Mouse (Mus musculus) mouse trophoblast stem cell (cell line): ENCODE results near the gene Hs2st1.
"Not testable (repeated sequence)": the region's sequence is repeated elsewhere in the genome, so short reads cannot be mapped to it uniquely, and the experiment has no call there.

Experiments used
- in situ Hi-C, 2 experiments: fragments of 300-500 bp; cut with MseI, MboI; formaldehyde crosslinking; loops; 2 replicates in 1 of 2; 3 replicates in 1 of 2; pipeline ENCODE4 v1.15.1; 2025

Gene Hs2st1

DNA sequence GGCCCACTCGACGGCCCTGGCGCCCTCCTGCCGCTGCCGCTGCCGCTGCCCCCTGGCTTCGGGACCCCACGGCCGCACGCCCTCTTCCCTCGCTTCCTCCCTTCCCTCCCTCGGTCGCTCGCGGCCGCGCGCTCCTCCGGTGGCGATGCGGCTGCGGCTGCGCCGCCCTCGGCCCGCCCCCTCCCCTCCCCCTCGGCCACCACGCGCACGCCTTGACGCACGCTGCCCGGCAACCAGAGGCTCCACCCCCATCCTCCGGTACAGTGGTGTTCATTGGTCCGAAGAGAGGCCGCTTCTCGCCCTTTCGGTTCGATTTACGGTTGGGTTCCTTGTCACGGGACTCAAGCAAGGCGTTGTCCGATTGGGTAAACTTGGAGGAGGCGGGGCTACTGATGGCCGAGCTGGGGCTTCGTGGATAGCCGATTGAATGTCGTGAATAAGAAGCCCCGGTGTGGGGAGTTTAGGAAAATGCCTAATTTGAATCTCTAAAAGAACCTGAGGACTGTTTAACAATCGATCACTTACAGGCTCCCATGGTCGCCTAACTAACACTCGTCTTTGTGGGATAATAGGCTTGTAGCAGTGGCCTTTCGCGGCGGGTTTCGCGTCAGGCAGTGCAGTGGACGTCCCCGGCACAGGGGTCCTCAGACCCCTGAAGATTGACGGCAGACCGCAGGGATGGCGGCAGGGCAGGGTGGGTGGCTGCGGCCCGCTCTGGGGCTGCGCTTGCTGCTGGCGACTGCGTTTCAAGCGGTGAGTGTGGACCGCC lies at the start of gene Hs2st1, which contains the start of gene Selenof:
Gene Hs2st1 (minus strand): TSS at position 135 of the 769 bp plus-strand sequence.
Gene Selenof (plus strand): TSS at position 258 of the 769 bp plus-strand sequence.
- in situ Hi-C loops = no loop called here

DNA sequence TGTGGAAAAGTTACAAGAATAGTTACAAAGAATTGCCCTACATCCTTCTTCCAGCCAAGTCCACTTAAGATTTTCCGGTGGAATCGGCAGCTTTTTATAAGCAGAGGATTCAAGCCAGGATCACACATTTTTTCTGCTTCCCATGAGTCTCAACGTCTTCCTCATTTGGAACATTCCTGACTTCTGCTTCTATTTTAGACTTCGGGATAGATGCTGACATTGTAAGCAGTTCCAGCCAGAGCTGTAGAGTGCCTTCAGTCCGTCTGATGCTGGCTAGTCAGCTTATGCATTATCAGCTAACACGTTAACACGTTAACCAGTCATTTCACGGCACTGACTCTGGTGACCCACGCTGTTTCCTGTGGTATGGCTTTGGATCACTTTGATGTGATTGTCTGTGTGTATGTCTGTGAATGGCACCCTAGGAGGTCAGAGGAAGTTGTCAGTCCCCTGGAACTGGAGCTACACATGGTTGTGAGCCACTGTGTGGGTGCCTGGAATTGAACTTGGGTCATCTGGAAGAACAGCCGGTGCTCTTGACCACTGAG lies 47.7 kb upstream of the Hs2st1 start:
- in situ Hi-C loops = no loop called here

DNA sequence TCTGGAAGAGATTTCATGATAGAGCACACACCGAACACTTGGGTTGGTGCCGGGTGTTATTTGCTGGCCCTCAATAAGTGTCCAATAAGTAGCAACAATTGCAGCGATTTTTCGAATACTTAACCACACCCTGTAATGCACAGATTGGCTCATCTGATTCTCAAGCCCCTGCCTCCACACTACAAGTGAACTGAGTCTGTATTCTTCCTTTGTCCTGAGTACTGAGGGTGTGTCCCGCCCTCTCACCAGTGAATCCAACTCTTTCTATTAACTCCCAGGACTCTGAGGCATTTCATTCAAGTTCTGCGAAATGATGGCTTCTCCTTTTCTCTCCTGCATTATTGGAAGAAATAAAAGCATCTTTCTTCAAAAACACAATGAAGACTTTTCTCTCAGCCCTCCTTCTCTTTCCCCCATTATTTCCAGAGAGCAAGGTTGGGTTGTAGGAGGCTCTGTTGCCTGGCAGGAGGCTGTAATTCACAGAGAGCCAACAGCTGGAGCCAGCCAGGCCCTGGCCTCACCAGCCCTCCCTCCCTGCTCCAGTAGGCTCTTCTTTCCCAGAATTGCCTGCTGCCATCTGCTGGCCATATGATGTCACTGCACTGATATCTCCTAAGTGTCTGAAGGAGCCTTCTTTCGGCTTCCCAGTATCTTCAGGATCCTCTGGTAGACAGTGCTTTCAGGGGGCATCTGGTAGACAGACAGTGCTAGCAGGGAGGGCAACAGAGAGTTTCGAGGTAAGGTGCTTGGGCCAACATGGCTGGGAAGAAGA lies 46.9 kb upstream of the Hs2st1 start:
- in situ Hi-C loops = no loop called here

DNA sequence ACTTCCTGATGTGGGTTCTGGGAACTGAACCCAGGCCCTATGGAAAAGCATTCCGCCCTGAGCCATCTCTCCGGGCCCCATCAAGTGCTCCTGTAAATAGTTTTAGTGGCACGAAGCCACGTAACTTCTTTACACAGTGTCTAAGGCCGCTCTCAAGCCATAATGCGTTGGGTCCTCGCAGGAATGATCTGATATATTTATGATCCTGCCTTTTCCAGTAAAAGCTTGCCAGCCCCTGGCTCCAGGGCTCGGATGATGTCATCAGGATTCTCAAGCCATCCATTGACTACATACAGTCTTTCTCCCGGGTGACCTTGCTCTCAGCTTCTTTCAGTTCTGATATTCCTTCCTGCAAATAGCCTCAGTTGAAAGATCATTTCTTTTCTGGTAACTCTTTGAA lies 45.5 kb upstream of the Hs2st1 start:
- in situ Hi-C loops = no loop called here

DNA sequence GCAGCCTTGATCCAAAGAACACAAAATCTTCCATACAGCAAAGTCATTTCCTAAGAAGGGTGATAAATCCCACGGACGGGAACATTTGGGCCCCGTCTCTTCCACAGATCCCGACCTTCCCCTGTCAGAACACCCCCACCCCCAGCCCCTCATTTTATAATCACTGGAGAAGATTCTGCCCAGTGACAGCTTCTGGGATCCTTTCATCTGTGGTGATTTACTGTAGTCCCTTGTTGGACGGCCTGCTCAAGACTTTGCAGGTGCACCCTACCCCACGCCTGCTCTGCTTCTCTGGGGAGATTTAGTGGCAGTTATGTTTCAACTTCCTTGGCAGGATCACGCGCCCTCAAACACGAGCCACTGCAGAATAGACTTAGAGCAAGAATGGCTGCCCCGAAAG lies 44.7 kb upstream of the Hs2st1 start:
- in situ Hi-C loops = no loop called here

DNA sequence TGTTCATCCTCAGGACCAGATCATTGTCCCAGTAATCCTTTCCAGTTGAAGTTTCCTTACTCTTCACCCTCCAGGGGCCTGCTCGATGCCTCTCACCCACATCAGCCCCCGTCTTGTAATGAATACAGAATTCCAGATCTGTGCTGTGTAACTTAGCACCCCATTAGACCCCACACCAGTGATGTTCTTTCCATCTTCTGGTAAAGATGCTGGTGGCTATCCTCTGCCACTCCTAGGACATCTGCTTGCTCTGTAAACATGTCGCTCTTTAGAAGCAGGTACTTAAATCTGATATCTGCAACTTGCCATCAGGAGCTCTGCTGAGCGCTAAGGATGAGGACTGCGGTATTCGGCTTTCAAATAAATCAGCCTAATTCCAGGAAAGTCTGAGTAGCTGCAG lies 44.3 kb upstream of the Hs2st1 start:
- in situ Hi-C loops = no loop called here

DNA sequence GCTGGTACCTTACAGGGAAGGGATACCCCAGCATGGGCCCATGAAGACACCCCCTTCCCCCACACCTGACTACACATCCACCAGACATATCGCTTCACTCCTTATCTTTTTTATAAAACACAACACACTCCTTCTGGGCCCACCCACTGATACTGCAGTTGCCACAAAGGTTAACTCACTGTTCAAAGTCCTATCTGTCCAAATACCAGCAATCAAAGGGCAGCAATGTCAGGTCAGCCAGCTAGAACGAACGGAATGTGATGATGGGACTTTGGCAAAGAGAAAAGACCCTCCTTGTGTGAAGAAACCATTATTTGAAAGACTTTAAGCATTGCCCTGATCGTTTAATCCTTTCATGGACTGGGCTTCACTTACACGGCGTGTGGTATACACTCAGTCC lies 42.4 kb upstream of the Hs2st1 start:
- in situ Hi-C loops = no loop called here

DNA sequence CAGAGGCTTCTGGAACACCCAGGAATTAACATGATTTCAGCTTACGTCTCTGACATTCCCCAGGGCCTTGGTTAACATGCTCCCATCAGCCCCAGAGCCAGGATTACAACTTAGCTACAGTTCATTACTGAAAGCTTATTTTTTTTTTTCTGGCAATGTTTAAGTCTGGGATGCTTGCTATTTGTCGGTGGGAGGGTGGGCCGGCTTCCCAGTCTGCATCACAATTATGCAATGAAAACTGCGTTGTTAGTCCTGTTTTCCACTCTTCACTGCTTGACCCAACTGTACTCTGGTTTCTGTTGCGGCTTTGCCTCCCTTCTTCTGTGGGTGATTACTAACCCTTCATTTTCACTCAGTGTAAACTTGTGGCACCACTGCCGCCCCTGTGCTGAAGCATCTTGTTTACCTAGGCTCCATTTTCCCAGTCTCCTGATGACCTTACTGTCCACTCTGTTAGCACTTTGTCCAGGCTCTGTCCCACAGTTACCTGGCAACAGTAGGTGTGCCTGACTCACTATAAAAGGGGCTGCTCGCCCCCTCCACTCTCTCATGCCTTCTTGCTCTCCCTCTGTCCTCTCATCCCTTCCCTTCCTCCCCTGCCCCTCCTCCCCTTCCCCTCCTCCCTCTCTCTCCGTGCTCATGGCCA lies 41.8 kb upstream of the Hs2st1 start:
- in situ Hi-C loops = no loop called here

DNA sequence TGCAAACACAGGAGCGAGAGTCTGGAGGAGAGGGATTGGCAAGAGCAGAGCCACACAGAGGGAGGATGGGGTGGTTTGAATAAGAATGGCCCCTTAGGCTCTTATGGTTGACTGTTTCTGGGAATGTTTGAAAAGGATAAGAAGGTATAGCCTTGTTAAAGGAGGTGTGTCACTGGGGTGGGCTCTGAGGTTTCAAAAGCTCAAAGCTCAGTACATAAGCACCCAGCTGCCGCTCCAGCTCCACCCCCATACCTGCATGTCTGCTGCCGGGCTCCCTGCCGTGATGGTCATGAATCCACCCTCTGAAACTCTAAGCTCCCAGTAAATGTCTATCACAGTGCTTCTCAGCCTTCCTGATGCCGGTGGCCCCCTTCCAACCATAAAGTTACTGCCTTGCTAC lies 40.8 kb upstream of the Hs2st1 start:
- in situ Hi-C loops = no loop called here

DNA sequence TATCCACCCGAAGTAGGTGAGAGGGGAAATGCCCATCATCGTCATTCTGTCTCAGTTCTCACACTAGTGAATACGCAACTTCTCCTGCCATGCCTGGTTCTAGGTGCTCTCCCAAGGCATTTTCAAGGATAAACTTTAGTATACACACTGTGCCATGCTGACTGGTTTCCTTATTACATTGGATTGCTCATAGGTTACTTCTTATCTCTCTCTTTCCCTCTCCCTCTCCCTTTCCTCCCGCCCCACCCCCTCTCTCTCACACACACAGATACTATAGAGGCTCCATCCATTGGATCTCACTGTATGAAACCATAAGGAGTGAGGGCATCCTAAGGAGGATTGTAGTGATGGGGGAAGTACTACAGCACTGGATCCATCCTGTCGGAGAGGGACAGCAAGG lies 38.1 kb upstream of the Hs2st1 start:
- in situ Hi-C loops = no loop called here

DNA sequence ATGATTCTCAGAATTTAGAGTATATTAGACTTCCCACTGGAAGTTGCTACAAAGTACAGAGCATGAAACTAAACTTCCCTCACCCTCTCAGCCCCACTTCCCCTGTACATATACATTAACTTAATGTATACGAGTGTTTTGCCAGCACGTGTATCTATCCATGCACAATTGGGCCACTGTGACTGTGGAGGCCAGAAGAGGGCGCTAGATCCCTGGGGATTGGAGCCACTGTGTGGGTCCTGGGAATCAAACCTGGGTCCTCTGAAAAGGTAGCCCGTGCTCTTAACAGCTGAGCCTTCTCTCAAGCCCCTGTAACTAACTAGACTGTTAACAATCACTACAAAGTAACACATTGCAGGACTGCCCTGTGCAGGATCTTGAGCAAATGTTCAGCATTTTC lies 36.5 kb upstream of the Hs2st1 start:
- in situ Hi-C loops = no loop called here

DNA sequence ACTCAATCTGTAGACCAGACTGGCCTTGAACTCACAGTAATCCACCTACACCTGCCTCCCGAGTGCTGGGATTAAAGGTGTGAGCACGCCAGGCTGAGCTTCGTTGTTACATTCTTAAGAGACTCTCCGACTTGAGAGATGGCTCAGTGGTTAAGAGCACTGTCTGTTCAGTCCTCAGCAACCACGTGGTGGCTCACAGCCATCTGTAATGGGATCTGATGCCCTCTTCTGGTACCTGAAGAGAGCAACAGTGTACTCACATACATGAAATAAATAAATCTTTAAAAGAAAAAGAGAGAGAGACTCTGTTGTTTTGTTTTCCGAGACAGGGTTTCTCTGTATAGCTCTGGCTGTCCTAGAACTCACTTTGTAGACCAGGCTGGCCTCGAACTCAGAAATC lies 35.8 kb upstream of the Hs2st1 start:
- in situ Hi-C loops = not testable (repeated sequence)

DNA sequence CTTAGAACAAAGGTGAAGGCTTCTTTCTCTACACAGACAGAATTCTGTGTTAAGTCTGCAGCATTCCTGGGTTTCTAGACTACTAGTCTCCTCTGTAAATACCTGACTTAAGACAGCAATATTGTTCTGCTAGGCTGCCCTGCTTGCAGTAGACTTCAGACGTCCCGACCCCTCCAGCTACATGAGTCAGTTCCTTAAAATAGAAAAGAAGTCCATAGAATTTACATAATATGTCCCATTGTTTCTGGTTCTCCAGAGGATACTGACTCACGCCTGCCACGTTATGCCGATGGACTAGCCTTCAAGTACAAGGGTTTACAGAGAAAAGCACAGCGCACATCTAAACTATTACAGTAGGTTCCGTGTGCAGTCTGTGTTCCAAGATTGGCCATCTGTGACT lies 34.2 kb upstream of the Hs2st1 start:
- in situ Hi-C loops = no loop called here

DNA sequence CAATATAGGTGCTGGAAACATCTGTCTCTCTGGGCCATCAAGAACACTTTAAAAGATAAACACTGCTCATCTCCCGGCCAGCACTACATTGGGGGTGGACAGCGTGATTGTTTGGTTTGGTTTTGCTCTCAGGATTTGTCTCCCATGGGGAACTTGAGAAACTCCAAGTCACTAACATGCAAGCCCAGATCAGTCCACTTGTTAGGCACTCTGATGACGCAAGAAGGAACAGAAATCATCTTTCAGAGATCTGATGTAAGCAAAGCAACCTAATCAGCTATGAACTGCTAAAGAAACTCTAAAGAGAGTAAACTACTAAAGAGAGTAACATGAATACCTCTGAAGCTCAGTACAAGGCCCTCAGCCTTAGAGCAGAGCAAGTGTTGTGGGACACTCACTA lies 33.6 kb upstream of the Hs2st1 start:
- in situ Hi-C loops = no loop called here

DNA sequence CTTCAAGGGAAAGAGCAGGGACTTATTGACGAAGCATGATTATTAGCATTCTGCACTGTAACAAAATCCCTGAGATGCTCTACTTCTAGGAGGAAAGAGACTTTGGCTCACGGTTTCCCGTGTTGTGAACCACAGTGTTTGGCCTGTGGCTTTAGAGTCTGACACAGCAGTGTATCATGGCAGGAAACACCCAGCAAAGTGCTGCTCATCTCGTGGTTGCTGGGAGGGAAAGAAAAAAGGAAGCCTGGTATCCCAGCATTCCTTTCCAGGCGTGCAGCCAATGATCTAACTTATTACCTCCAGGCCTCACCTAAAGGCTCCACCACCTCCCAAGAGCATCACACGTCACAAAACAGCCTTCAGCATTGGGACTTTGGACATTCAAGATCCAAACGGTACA lies 32.8 kb upstream of the Hs2st1 start:
- in situ Hi-C loops = no loop called here

DNA sequence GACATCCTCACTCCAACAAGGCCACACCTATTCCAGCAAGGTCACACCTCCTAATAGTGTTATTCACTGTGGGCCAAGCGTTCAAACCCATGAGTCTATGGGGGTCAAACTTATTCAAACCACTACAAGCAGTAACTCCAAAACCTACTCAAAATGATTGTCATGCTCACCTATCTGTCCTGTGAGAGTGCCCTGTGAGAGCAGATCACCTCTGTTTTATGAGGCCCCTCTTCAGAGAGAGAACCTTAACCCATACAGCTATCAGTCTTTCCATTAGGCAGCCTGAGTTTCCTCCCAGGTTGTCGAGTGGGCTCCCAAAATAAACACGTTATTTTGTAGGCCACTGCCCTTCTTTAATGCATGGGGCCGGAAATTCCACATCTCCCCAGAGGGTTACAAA lies 32.4 kb upstream of the Hs2st1 start:
- in situ Hi-C loops = no loop called here

DNA sequence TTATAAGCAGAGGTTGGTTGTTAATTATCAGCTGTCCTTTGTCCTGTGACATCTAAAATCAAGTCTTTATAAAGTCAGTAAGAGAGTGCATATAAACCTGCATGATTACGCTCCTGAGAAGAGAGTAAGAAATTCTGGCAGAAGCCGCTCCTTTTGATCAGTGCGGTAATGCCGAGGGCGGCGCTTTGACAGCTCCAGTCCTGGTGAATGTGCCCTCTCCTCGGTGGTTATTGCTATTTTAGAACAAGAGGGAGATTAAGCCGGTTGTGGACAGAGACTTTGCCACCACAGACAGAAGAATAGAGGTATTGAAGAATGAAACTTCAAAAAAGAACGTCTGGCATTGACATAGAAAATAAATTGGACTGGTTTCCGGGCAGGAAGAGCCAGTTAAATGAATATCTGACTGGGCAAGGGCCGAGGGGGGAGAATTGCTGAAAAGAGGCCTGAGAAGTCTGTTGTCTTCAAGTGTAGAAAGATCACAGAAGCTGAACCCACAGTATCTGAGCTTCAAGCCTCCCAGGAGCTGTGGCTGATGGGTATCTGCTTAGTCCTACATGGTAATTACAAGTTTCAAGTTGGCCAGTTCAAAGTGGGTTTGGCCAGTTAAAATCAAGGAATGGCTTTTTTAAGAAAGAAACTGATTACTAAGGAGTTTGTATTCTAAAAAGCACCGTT lies 27.9 kb upstream of the Hs2st1 start:
- in situ Hi-C loops = no loop called here

DNA sequence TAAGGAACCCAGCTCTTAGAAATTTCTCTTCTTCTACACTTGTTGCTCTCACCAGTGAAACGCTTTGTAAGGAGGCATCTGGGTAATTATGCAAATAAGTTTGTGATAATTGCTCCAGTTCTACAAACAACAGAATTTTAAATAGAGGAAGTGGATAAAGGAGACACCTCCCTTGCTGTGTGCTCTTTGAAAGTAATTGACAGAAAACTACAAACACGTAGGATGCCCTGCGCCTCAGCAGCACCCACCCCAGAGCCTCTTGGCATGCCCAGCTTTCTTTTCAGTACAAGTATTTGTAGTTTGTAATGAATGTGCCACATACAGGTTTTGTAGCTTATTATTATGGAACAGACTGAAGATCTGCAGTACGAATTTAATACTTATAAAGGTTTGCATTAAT lies 27.1 kb upstream of the Hs2st1 start:
- in situ Hi-C loops = no loop called here

DNA sequence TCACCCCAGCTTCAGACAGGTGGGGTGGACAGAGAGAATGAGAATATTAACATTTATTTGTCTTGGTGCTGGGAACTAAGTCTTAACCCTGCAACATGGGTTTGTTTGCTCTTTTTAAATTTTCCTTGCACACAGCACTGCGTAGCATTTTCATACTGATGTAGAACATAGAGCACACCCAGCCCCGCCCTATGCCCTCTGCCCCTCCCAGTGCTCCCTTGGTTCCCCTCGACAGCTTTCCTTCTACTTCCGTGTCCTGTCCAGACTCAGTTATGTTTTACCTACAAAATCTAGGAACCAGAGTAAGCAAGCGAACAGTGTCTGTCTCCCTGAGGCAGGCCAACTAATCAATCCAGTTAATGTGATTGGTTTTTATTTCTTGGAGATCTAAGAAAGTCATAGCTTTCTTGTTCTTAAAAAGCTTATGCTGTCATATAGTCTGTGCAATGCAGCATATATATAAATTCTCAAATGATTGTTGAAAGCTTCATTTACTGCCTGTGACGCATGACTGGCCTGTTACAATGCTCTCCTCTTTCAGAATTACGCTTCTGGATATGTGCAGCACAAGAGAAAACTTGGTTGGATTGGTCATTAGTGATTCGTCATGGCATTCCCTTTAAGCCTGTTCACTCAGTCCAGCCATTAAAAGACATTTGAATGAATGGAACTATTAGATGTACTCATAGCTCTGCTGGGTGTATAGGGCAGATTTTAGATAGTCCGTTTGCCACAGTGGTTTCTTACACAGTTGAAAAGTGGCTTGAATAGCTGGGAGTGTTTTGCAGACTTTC lies 23.2 kb upstream of the Hs2st1 start:
- in situ Hi-C loops = no loop called here

DNA sequence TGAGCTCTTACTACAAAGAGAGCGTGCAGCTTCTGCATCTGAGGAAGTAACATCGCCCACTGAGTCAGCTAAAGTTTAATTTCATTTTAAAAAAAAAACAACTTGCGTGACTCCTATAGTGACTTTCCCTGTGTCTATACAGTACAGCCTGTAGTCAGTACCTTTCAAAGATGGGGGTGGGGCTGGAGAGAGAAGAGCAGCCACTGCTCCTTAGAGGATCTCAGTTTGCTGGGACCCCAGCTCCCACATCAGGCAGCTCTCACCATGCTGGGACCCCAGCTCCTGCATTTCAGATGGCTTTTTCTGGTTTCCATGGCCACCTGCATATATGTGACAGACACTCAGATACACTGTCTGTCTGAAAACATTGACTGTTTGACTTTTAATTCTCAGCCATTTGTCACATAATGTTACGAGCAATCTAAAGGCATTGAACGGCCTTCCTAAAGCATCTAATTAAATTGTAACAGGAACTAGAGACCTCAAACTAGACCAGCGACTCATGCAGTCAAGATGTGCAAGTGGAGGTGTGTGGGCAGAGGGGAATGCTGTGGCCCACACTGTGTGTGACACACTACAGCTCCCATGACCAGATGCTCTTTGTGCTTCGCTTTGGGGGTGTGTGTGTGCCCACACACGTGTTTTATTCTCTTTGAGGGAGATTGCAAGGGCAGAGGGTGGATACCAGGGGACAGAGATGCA lies 19.4 kb upstream of the Hs2st1 start:
- in situ Hi-C loops = no loop called here
